8 mouse cellular contexts compared by ENCODE assay signal in genomic region chr2:132282453-132283174, GRCm38 (mm10). TPM values are rescaled to one million over a fixed set of nuclear protein-coding genes. Genes with fewer than 3 reads are reported as not detected.
DNase-seq lines count a peak whose midpoint lies in the region; ATAC-seq and TF ChIP-seq lines count a peak whose summit lies in the region.

No protein-coding gene starts in this region.

- peaks cover 64% of the 10 kb centered on the region for H3K4me1 ChIP-seq in heart, embryonic 15.5 days (replicated peaks)
- H3K4me1 ChIP-seq in liver, embryonic 16.5 days (ENCODE audit: control insufficient read depth, low read depth, low read length) = peaks cover 24% of the 10 kb centered on the region
- H3K4me1 ChIP-seq in cerebellum, adult 2 months (ENCODE audit: control insufficient read depth, insufficient read depth, low read length) = peaks cover 26% of the 10 kb centered on the region

- no peaks in the 10 kb centered on the region for H3K9me3 ChIP-seq in heart, embryonic 15.5 days (replicated peaks)
- H3K9me3 ChIP-seq in liver, embryonic 16.5 days (replicated peaks; ENCODE audit: control insufficient read depth, low read length) = no peaks in the 10 kb centered on the region

- TF ChIP-seq POLR2A in cerebellum, adult 2 months (IDR thresholded peaks at IDR 0.05; ENCODE audit: borderline replicate concordance, insufficient read depth, low read length) = no peak

- H3K27me3 ChIP-seq in heart, embryonic 15.5 days = no peaks in the 10 kb centered on the region
- no peaks in the 10 kb centered on the region for H3K27me3 ChIP-seq in liver, embryonic 16.5 days (ENCODE audit: control insufficient read depth, insufficient read depth, low read depth, low read length)
- H3K27me3 ChIP-seq in cerebellum, adult 2 months (ENCODE audit: control insufficient read depth, insufficient read depth, low read length) = no peaks in the 10 kb centered on the region

- ATAC-seq in heart, embryonic 15.5 days (replicated peaks; ENCODE audit: insufficient number of reproducible peaks, insufficient read depth, low FRiP score, low read depth) = peak; percentile 42; the same call in 1 of the 2 replicates
- ATAC-seq in liver, embryonic 16.5 days (ENCODE audit: low read depth) = peak; percentile 60

- DNase-seq in heart, adult 18-20 months = peak; percentile 38 to 55
- DNase-seq in heart, postnatal 25 days (ENCODE audit: low spot score) = no peak
- DNase-seq in R1 (ENCODE audit: low read depth, low spot score) = peak; percentile 56
- no peak for DNase-seq in cerebellum, adult 9-10 months
- no peak for DNase-seq in cerebellum, adult 2 months
- no peak for DNase-seq in gastrocnemius, postnatal 25 days

- H3K27ac ChIP-seq in heart, embryonic 15.5 days = peak overlapping the region; percentile 85
- peak overlapping the region; percentile 74 for H3K27ac ChIP-seq in liver, embryonic 16.5 days (ENCODE audit: low read length)
- no peak overlapping the region for H3K27ac ChIP-seq in cerebellum, adult 2 months (ENCODE audit: insufficient read depth, low read length)

- no peak for TF ChIP-seq CTCF in cerebellum, adult 2 months (IDR thresholded peaks at IDR 0.05; ENCODE audit: borderline replicate concordance, insufficient read depth, low read depth, low read length)

- no peaks in the 10 kb centered on the region; the same call in 1 of the 2 replicates for H3K36me3 ChIP-seq in heart, embryonic 15.5 days
- no peaks in the 10 kb centered on the region for H3K36me3 ChIP-seq in liver, embryonic 16.5 days (ENCODE audit: control insufficient read depth, insufficient read depth)

- H3K4me2 ChIP-seq in heart, embryonic 15.5 days = peak overlapping the region; percentile 51
- peak overlapping the region; percentile 21 for H3K4me2 ChIP-seq in liver, embryonic 16.5 days (ENCODE audit: low read depth, low read length)

- intact Hi-C loops in heart, postnatal 25 days (cut with DNase I) = no loop called here

- H3K4me3 ChIP-seq in heart, embryonic 15.5 days = no peak overlapping the region
- H3K4me3 ChIP-seq in liver, embryonic 16.5 days (ENCODE audit: low read depth, low read length) = no peak overlapping the region
- H3K4me3 ChIP-seq in cerebellum, adult 2 months (replicated peaks; ENCODE audit: insufficient read depth, low read depth, low read length) = no peak overlapping the region

- H3K9ac ChIP-seq in heart, embryonic 15.5 days = 0 out of 2 replicates have a peak overlapping the region, but pooled peaks have one; percentile 9
- H3K9ac ChIP-seq in liver, embryonic 16.5 days (ENCODE audit: low read depth, low read length) = no peak overlapping the region

- WGBS in heart, embryonic 15.5 days = 23% methylated on average over 12 of the region's 12 CpGs
- 35% methylated on average over 12 of the region's 12 CpGs for WGBS in liver, embryonic 16.5 days (ENCODE audit: insufficient replicate concordance)
- 42% methylated on average over 12 of the region's 12 CpGs for WGBS in cerebellum, adult 2 months

RNA-seq across cellular contexts. Expression of gene Cds2, which starts 19.7 kb away (rescaled TPM):
- total RNA-seq in heart, adult 18-20 months (2021) = 10 to 100 TPM; 81.6 to 88.8 TPM
- 10 to 100 TPM; 78.3 to 96.3 TPM for total RNA-seq in heart, postnatal 25 days (2021)
- polyA plus RNA-seq in heart, embryonic 15.5 days (2015; fragmentation: Nextera tagmentation; extraction: Ambion mirVana) = 20.8 and 26.9 TPM in 2 replicates
- polyA plus RNA-seq in liver, embryonic 16.5 days (2015; fragmentation: Nextera tagmentation; extraction: Ambion mirVana) = 8.2 and 9.0 TPM in 2 replicates
- polyA plus RNA-seq in cerebellum, adult 2 months (2012; rRNA removed) = 152 and 155 TPM in 2 replicates
- total RNA-seq in gastrocnemius, postnatal 25 days (2021) = 10 to 100 TPM; 12.5 to 16.8 TPM

RNA-seq across cellular contexts. Expression of gene Pcna, which starts 29.5 kb away (rescaled TPM):
- 10 to 100 TPM; 40.6 to 41.8 TPM for total RNA-seq in heart, adult 18-20 months (2021)
- total RNA-seq in heart, postnatal 25 days (2021) = 10 to 100 TPM; 37.5 to 40.9 TPM
- 138 and 157 TPM in 2 replicates for polyA plus RNA-seq in heart, embryonic 15.5 days (2015; fragmentation: Nextera tagmentation; extraction: Ambion mirVana)
- polyA plus RNA-seq in liver, embryonic 16.5 days (2015; fragmentation: Nextera tagmentation; extraction: Ambion mirVana) = 202 and 255 TPM in 2 replicates
- 69.3 and 73.1 TPM in 2 replicates for polyA plus RNA-seq in cerebellum, adult 2 months (2012; rRNA removed)
- 10 to 100 TPM; 18.4 to 22.9 TPM for total RNA-seq in gastrocnemius, postnatal 25 days (2021)

RNA-seq across cellular contexts. Expression of gene Tmem230, which starts 35.0 kb away (rescaled TPM):
- total RNA-seq in heart, adult 18-20 months (2021) = 10 to 100 TPM; 24.7 to 26.9 TPM
- total RNA-seq in heart, postnatal 25 days (2021) = 10 to 100 TPM; 22.6 to 23.9 TPM
- 40.2 and 41.3 TPM in 2 replicates for polyA plus RNA-seq in heart, embryonic 15.5 days (2015; fragmentation: Nextera tagmentation; extraction: Ambion mirVana)
- 14.8 and 15.0 TPM in 2 replicates for polyA plus RNA-seq in liver, embryonic 16.5 days (2015; fragmentation: Nextera tagmentation; extraction: Ambion mirVana)
- 81.9 and 93.6 TPM in 2 replicates for polyA plus RNA-seq in cerebellum, adult 2 months (2012; rRNA removed)
- 10 to 100 TPM; 21.1 to 22.5 TPM for total RNA-seq in gastrocnemius, postnatal 25 days (2021)

Comparison
In these comparisons a context has a peak if more than half of its experiments do, and no peak if none do; other contexts are left out.
1. DNase-seq: peak in heart, adult 18-20 months (2 of 2) and R1 (single experiment); none in heart, postnatal 25 days (single experiment), cerebellum, adult 9-10 months (single experiment), cerebellum, adult 2 months (0 of 2) and gastrocnemius, postnatal 25 days (single experiment).
2. RNA of gene Cds2, which starts 19.7 kb away (total RNA-seq): 78.3 to 96.3 TPM in heart, postnatal 25 days and 81.6 to 88.8 TPM in heart, adult 18-20 months; 12.5 to 16.8 TPM in gastrocnemius, postnatal 25 days; every median in the first group is over 4 times any median in the second.